ENCODE assay signal across 32 mouse cellular contexts in genomic region chr5:28259939-28260338, GRCm38 (mm10). TPM values are rescaled to one million over a fixed set of nuclear protein-coding genes. Genes with fewer than 3 reads are reported as not detected.
"Had no signal": no experiment of that assay in that cellular context is flagged by ENCODE, and none has a peak within 500 bp of the region (broad histone marks: within the 10 kb centered on the region; RNA-seq: fewer than 3 reads in every experiment).

No protein-coding gene starts in this region.

- H3K4me3 ChIP-seq: heart, adult 2 months; heart, embryonic 13.5 days; heart, embryonic 15.5 days; hindbrain, embryonic 13.5 days; hindbrain, embryonic 15.5 days; kidney, embryonic 15.5 days; left cerebral cortex, adult 2 months; limb, embryonic 13.5 days; limb, embryonic 15.5 days; liver, embryonic 13.5 days had no signal

- H3K4me1 ChIP-seq: heart, embryonic 13.5 days; heart, embryonic 15.5 days; hindbrain, embryonic 13.5 days; hindbrain, embryonic 15.5 days; kidney, embryonic 15.5 days; limb, embryonic 15.5 days; liver, embryonic 13.5 days had no signal

- DNase-seq: gastrocnemius, postnatal 14 days; gastrocnemius, postnatal 36 days; heart, adult 11 months; heart, adult 2 months; heart, postnatal 14 days; heart, postnatal 36 days; kidney, adult 11 months; kidney, adult 2 months; kidney, adult 9 months; kidney, postnatal 14 days; kidney, postnatal 36 days; layer of hippocampus, adult 9-11 months; layer of hippocampus, postnatal 36 days; liver, embryonic 13.5 days had no signal

- H3K36me3 ChIP-seq: heart, embryonic 13.5 days; heart, embryonic 15.5 days; hindbrain, embryonic 13.5 days; hindbrain, embryonic 15.5 days; kidney, embryonic 15.5 days; limb, embryonic 13.5 days; limb, embryonic 15.5 days; liver, embryonic 13.5 days had no signal

- H3K27me3 ChIP-seq: hindbrain, embryonic 15.5 days; kidney, embryonic 15.5 days; limb, embryonic 13.5 days; limb, embryonic 15.5 days; liver, embryonic 13.5 days had no signal

- H3K27ac ChIP-seq: heart, adult 2 months; heart, embryonic 13.5 days; heart, embryonic 15.5 days; hindbrain, embryonic 13.5 days; hindbrain, embryonic 15.5 days; hindbrain, postnatal 0 days; kidney, embryonic 15.5 days; kidney, postnatal 0 days; left cerebral cortex, adult 2 months; limb, embryonic 13.5 days; limb, embryonic 15.5 days; liver, embryonic 13.5 days had no signal

RNA-seq across cellular contexts. Expression of gene Cnpy1, which starts 14.3 kb away (rescaled TPM):
- total RNA-seq: gastrocnemius, adult 18-20 months; gastrocnemius, adult 8-10 months; gastrocnemius, postnatal 36 days; heart, adult 2 months; heart, postnatal 14 days; heart, postnatal 36 days; hematopoietic stem cell, adult 5-6 weeks; left cerebral cortex, adult 2 months; left cerebral cortex, postnatal 36 days had no signal
- polyA plus RNA-seq: heart, adult 2 months; heart, embryonic 11.5 days; heart, embryonic 13.5 days; heart, embryonic 15.5 days; heart, postnatal 0 days; limb, embryonic 11.5 days; limb, embryonic 15.5 days; liver, adult 2 months had no signal
